Mouse (Mus musculus): ENCODE results near the gene Tmem129.
A peak's percentile ranks its signal among the peaks of the same experiment; 100 is the strongest.

Tmem129 gene

GRCm38 (mm10) chr5:33635361-33635760, 22.9 kb downstream of the Tmem129 start:
- no peak for DNase-seq

GRCm38 (mm10) chr5:33632526-33632925, 25.7 kb downstream of the Tmem129 start:
- no peak for DNase-seq

- DNase-seq: no peak
Observed at GRCm38 (mm10) chr5:33630615-33631014, 27.6 kb downstream of the Tmem129 start.

GRCm38 (mm10) chr5:33630061-33630460, 28.2 kb downstream of the Tmem129 start:
- DNase-seq: peak in 1 of 2 experiments; percentile 43

GRCm38 (mm10) chr5:33629301-33629987, 28.8 kb downstream of the Tmem129 start, which contains the start of the genes Fam53a and Gm9903:
Gene Fam53a, minus strand, starts transcription at chr5:33629635.
Gene Gm9903, plus strand, starts transcription at chr5:33629925.
- peak; percentile 100 for DNase-seq

- DNase-seq: peak in 1 of 2 experiments; percentile 70
Observed at GRCm38 (mm10) chr5:33628820-33629300, 29.4 kb downstream of the Tmem129 start.

- DNase-seq: no peak
Observed at GRCm38 (mm10) chr5:33627968-33628367, 30.2 kb downstream of the Tmem129 start.

GRCm38 (mm10) chr5:33623766-33624165, 34.5 kb downstream of the Tmem129 start:
- no peak for DNase-seq

GRCm38 (mm10) chr5:33622671-33623070, 35.5 kb downstream of the Tmem129 start:
- DNase-seq: no peak

- DNase-seq: no peak
Observed at GRCm38 (mm10) chr5:33614391-33614790, 43.8 kb downstream of the Tmem129 start.

- no peak for DNase-seq
Observed at GRCm38 (mm10) chr5:33611795-33612194, 46.4 kb downstream of the Tmem129 start.

GRCm38 (mm10) chr5:33609226-33609625, 49.0 kb downstream of the Tmem129 start:
- no peak for DNase-seq

GRCm38 (mm10) chr5:33607434-33607833, 50.8 kb downstream of the Tmem129 start:
- DNase-seq: no peak

GRCm38 (mm10) chr5:33606631-33607030, 51.6 kb downstream of the Tmem129 start:
- peak; percentile 67 to 82 for DNase-seq

- no peak for DNase-seq
Observed at GRCm38 (mm10) chr5:33605314-33605713, 52.9 kb downstream of the Tmem129 start.
